Mouse (Mus musculus): ENCODE measurements at regions not wholly inside any gene's neighbourhood (a gene's known extent, or its start where the extent isn't known, plus 50 kb on each side); places are given as distances from the start of the nearest gene placed in this dataset.
A peak's percentile ranks its signal among the peaks of the same experiment; 100 is the strongest.

- Histone ChIP-seq H3K27me3 (replicated peaks) (peaks cover 24% of the 10 kb centered on the region; the same call in 1 of the 2 replicates), H3K4me1 (replicated peaks) (0 out of 2 replicates have a peak, but pooled peaks cover under 1% of the 10 kb centered on the region), H3K4me2 (replicated peaks) (no peak overlapping the region), H3K4me3 (replicated peaks) (no peak overlapping the region), H3K9me3 (no peaks in the 10 kb centered on the region), H3K27ac (no peak overlapping the region), H3K9ac (no peak overlapping the region), H3K36me3 (no peaks in the 10 kb centered on the region)
- WGBS, result 66% methylated on average over 8 of the region's 8 CpGs
- ATAC-seq, result no peak
Measured at GRCm38 (mm10) chrX:99561995-99562394, 90.9 kb upstream of the Pja1 start.

- no peaks in the 10 kb centered on the region for H3K4me1 ChIP-seq (replicated peaks)
- no peak overlapping the region for H3K27ac ChIP-seq
- no peaks in the 10 kb centered on the region for H3K9me3 ChIP-seq
- H3K27me3 ChIP-seq (replicated peaks), result peaks cover 21% of the 10 kb centered on the region; the same call in 1 of the 2 replicates
- no peaks in the 10 kb centered on the region for H3K36me3 ChIP-seq
- H3K4me2 ChIP-seq (replicated peaks), result no peak overlapping the region
- no peak overlapping the region for H3K9ac ChIP-seq
- WGBS, result 82% methylated on average over 2 of the region's 2 CpGs
- H3K4me3 ChIP-seq (replicated peaks), result no peak overlapping the region
- ATAC-seq, result no peak
Measured at GRCm38 (mm10) chrX:99560699-99561098, 89.6 kb upstream of the Pja1 start.

- H3K4me2 ChIP-seq (replicated peaks), result no peak overlapping the region
- WGBS, result 53% methylated on average over 8 of the region's 8 CpGs
- H3K4me3 ChIP-seq (replicated peaks), result no peak overlapping the region
- H3K36me3 ChIP-seq, result no peaks in the 10 kb centered on the region
- no peaks in the 10 kb centered on the region for H3K9me3 ChIP-seq
- H3K27me3 ChIP-seq (replicated peaks), result peaks cover 22% of the 10 kb centered on the region
- no peaks in the 10 kb centered on the region for H3K4me1 ChIP-seq (replicated peaks)
- no peak overlapping the region for H3K9ac ChIP-seq
- no peak for ATAC-seq
- no peak overlapping the region for H3K27ac ChIP-seq
Measured at GRCm38 (mm10) chrX:99556876-99557354, 85.8 kb upstream of the Pja1 start.

- Histone ChIP-seq H3K4me1 (replicated peaks) (no peaks in the 10 kb centered on the region), H3K36me3 (no peaks in the 10 kb centered on the region), H3K9ac (no peak overlapping the region), H3K4me2 (replicated peaks) (no peak overlapping the region), H3K4me3 (replicated peaks) (no peak overlapping the region), H3K27ac (no peak overlapping the region), H3K27me3 (replicated peaks) (peaks cover 21% of the 10 kb centered on the region), H3K9me3 (no peaks in the 10 kb centered on the region)
- 57% methylated on average over 13 of the region's 13 CpGs for WGBS
- ATAC-seq, result no peak
Measured at GRCm38 (mm10) chrX:99555976-99556781, 85.1 kb upstream of the Pja1 start.

GRCm38 (mm10) chrX:99552778-99553177 lies 81.7 kb upstream of the Pja1 start:
- Histone ChIP-seq H3K36me3 (no peaks in the 10 kb centered on the region), H3K9me3 (no peaks in the 10 kb centered on the region), H3K4me2 (replicated peaks) (no peak overlapping the region), H3K9ac (no peak overlapping the region), H3K4me1 (replicated peaks) (0 out of 2 replicates have a peak, but pooled peaks cover 5% of the 10 kb centered on the region), H3K27me3 (replicated peaks) (peaks cover 9% of the 10 kb centered on the region), H3K27ac (no peak overlapping the region), H3K4me3 (replicated peaks) (no peak overlapping the region)
- 84% methylated on average over 2 of the region's 2 CpGs for WGBS
- ATAC-seq, result no peak

- peak; percentile 39; the same call in 1 of the 2 replicates for ATAC-seq
- Histone ChIP-seq H3K36me3 (no peaks in the 10 kb centered on the region), H3K27ac (no peak overlapping the region)
Measured at GRCm38 (mm10) chrX:99550057-99550760, 79.1 kb upstream of the Pja1 start.

GRCm38 (mm10) chrX:99548284-99549019 lies 77.4 kb upstream of the Pja1 start:
- no peak overlapping the region for H3K4me2 ChIP-seq (replicated peaks)
- ATAC-seq, result no peak
- H3K9ac ChIP-seq, result no peak overlapping the region
- no peak overlapping the region for H3K4me3 ChIP-seq (replicated peaks)
- H3K27ac ChIP-seq, result no peak overlapping the region
- no peaks in the 10 kb centered on the region for H3K9me3 ChIP-seq
- no peaks in the 10 kb centered on the region for H3K36me3 ChIP-seq
- peaks cover under 1% of the 10 kb centered on the region; the same call in 1 of the 2 replicates for H3K27me3 ChIP-seq (replicated peaks)
- WGBS, result 63% methylated on average over 4 of the region's 4 CpGs
- 0 out of 2 replicates have a peak, but pooled peaks cover 5% of the 10 kb centered on the region for H3K4me1 ChIP-seq (replicated peaks)

More at GRCm38 (mm10) chrX:99550057-99550760, 79.1 kb upstream of the Pja1 start:
- 47% methylated on average over 7 of the region's 7 CpGs for WGBS
- Histone ChIP-seq H3K4me3 (replicated peaks) (no peak overlapping the region), H3K4me2 (replicated peaks) (no peak overlapping the region), H3K9me3 (no peaks in the 10 kb centered on the region), H3K4me1 (replicated peaks) (0 out of 2 replicates have a peak, but pooled peaks cover 5% of the 10 kb centered on the region), H3K27me3 (replicated peaks) (peaks cover 6% of the 10 kb centered on the region; the same call in 1 of the 2 replicates), H3K9ac (no peak overlapping the region)

- Histone ChIP-seq H3K27ac (no peak overlapping the region), H3K9me3 (no peaks in the 10 kb centered on the region), H3K9ac (no peak overlapping the region), H3K4me2 (replicated peaks) (no peak overlapping the region), H3K36me3 (no peaks in the 10 kb centered on the region), H3K27me3 (replicated peaks) (peaks cover 4% of the 10 kb centered on the region; the same call in 1 of the 2 replicates), H3K4me3 (replicated peaks) (no peak overlapping the region), H3K4me1 (replicated peaks) (no peaks in the 10 kb centered on the region)
- WGBS, result 79% methylated on average over 4 of the region's 4 CpGs
- ATAC-seq, result no peak
Measured at GRCm38 (mm10) chrX:99544410-99544809, 73.3 kb upstream of the Pja1 start.

GRCm38 (mm10) chrX:99541916-99542315 lies 70.8 kb upstream of the Pja1 start:
- Histone ChIP-seq H3K9me3 (no peaks in the 10 kb centered on the region), H3K4me2 (replicated peaks) (no peak overlapping the region), H3K36me3 (no peaks in the 10 kb centered on the region), H3K4me3 (replicated peaks) (no peak overlapping the region), H3K27ac (no peak overlapping the region), H3K9ac (no peak overlapping the region), H3K4me1 (replicated peaks) (no peaks in the 10 kb centered on the region), H3K27me3 (replicated peaks) (peaks cover 4% of the 10 kb centered on the region; the same call in 1 of the 2 replicates)
- no peak for ATAC-seq
- WGBS, result 85% methylated on average over 3 of the region's 3 CpGs

- H3K36me3 ChIP-seq, result no peaks in the 10 kb centered on the region
- H3K4me1 ChIP-seq (replicated peaks), result no peaks in the 10 kb centered on the region
- H3K27ac ChIP-seq, result no peak overlapping the region
- H3K4me3 ChIP-seq (replicated peaks), result no peak overlapping the region
- peaks cover 4% of the 10 kb centered on the region; the same call in 1 of the 2 replicates for H3K27me3 ChIP-seq (replicated peaks)
- 0 out of 2 replicates have a peak, but pooled peaks have one; percentile 36 for ATAC-seq
- no peak overlapping the region for H3K9ac ChIP-seq
- 68% methylated on average over 6 of the region's 6 CpGs for WGBS
- no peaks in the 10 kb centered on the region for H3K9me3 ChIP-seq
- H3K4me2 ChIP-seq (replicated peaks), result no peak overlapping the region
Measured at GRCm38 (mm10) chrX:99540087-99540576, 69.1 kb upstream of the Pja1 start.

GRCm38 (mm10) chrX:99539684-99540083 lies 68.6 kb upstream of the Pja1 start:
- no peak overlapping the region for H3K4me3 ChIP-seq (replicated peaks)
- no peaks in the 10 kb centered on the region for H3K36me3 ChIP-seq
- no peaks in the 10 kb centered on the region for H3K4me1 ChIP-seq (replicated peaks)
- no peak overlapping the region for H3K4me2 ChIP-seq (replicated peaks)
- H3K27me3 ChIP-seq (replicated peaks), result peaks cover 4% of the 10 kb centered on the region; the same call in 1 of the 2 replicates
- 97% methylated on average over 4 of the region's 4 CpGs for WGBS
- H3K9ac ChIP-seq, result no peak overlapping the region
- no peak overlapping the region for H3K27ac ChIP-seq
- no peaks in the 10 kb centered on the region for H3K9me3 ChIP-seq
- no peak for ATAC-seq
